Mouse (Mus musculus) adrenal gland, postnatal 4 days (tissue): Measurements from ENCODE around the gene Incenp. TPM values are rescaled to one million over a fixed set of nuclear protein-coding genes. Genes with fewer than 3 reads are reported as not detected.
"Not testable (repeated sequence)": the region's sequence is repeated elsewhere in the genome, so short reads cannot be mapped to it uniquely, and the experiment has no call there.

ENCODE experiments used
- DNase-seq, 2 experiments: peaks; one replicate each; pipeline ENCODE4 v3.0.0; 2021 to 2022; ENCODE audit warnings: low spot score in 2 of 2, mixed read lengths in 2 of 2
- total RNA-seq, 2 experiments: library from RNA; stranded (reverse); gene quantifications; 2 replicates each; pipeline ENCODE4 v1.2.3; 2021

Gene Incenp
- total RNA-seq, 2 experiments from 2014 or later, result 69.3 to 69.9 TPM

DNA sequence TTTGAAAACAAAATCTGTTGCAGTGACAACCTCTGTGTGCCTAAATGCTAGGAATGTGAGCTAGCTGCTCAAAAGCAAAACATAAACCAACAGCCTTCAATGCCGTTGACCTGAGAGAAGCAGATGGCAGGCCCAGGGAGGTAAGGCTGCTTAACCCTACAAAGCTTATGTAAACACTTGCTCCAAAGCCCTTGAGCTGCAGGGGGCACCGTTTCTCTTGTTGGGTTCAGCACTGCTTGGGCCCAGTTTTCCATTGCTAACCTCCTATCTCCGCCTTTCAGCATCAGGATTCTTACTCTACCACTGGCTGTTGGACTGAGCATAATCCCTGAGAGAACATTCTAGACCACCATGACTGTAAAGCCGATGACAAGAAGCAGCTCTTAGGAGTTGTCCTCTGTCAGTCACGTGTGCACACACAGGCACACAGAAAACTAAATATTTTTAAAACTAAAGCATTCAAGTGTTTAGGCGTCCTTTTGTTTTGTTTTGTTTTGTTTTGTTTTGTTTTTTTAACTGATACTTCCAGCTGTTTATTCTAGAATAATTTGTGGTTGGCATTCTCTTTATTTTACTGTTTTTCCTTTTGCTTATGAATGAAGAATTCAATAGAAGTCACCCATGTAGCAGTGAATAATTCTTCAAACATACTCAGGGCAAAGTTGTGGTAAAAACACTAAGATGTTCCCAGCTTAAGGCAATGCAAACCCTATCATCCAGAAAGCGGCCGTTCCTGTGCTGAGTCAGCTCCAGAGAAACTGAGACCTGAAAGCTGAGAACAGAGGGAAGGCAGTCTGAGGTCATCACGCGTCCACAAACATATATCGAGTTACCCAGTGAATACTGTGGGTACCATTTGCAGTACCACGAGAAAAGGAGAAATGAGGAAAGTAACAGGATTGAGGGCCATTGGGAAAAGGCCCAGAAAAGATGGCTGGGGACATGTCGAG lies 21.8 kb upstream of the Incenp start:
- DNase-seq, result peak in 1 of 2 experiments; percentile 46

DNA sequence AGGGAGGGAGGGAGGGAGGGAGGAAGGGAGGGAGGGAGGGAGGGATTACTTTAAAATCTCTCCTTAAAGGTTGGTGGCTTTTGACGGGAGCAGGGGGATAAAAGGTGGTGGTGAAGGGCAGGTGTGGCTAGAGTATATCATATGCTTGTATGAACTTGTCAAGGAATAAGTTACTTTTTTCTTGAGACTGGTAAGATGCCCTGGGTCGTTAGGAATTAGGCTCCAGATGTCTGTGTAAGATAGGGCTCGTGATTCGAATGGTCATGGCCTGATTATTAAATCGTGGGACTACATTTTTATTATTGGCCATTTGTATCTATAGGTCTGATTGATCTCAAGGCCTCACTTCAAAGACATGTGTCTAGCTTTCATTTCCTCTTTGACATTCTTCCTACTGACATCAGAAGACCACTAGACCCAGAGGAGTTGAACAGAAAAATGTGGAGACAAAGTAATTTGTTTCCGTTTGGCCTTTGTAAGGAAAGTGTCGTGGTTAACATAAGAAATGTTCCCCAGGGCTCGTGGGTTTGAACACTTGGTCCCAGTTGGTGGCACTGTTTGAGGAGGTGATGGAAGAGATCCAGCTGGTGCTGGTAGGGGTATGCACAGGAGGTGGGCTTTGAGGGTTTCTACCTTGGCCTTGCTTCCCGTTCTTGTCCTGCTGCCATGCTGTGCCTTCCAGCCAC lies 19.0 kb upstream of the Incenp start:
- no peak for DNase-seq

GRCm38 (mm10) chr19:9917727-9918126 lies 18.4 kb upstream of the Incenp start:
- no peak for DNase-seq

- peak; percentile 39 to 62 for DNase-seq
These were observed 16.6 kb upstream of the Incenp start for GRCm38 (mm10) chr19:9915935-9916334.

GRCm38 (mm10) chr19:9914346-9914745 lies 15.0 kb upstream of the Incenp start:
- no peak for DNase-seq

DNA sequence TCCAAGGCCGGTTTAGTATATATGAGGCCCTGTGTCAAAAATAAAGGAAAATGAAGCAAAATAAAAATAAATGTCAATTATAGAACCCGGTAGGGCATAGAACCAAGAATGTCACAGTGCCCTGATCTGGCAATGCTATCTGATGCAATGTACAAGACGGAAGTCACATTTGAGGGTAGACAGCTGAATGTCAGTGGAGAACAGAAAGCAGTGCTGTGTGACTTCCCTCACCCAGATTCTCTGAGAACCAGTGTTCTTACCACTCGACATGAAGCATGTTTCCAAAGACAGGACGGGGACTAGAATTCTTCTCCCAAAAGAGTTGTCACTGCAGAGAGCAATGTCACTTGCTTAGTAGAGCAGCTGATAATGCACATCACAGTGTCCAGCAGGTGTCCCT lies 14.4 kb upstream of the Incenp start:
- DNase-seq, result no peak

DNA sequence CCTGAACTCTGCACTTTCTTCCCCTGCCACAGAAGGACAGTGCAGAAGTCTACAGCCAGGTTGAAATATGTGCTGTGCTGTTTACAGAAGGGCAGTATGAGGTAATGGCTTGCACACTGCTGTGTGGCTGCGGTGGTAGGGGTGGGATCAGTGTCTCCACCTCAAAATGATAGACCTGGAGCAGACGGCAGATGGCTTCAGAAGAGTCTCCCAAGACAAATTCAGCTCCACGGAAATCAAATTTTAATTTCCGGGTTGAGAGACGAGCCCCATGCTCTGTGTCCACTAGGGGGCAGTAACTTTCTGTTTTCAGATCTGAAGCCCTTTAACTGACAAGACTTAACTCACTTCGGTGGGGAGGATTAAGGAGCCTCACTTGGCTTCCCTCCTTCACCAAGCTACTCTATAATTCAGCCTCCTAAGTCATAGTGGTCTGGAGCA lies 12.0 kb upstream of the Incenp start:
- DNase-seq, result no peak

DNA sequence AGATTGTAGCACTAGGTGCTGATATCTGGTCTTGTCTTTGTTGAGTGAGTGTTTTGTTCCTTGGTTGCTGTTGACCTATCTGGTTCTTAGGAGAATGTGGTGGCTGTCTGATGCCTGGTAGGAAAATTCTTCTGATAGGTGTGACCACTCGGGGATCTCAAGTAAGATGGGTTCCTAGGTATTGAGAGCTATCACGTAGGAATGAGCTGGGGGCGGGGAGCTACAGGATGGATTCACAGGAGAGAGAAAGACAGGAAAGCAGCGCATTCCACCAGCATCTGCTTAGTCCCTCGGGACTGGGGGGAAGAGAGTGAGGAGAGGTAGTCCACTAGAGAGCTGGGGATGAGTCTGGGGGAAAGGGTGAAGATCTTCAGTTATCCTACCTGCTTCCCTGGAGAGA lies 10.0 kb upstream of the Incenp start:
- DNase-seq, result no peak

GRCm38 (mm10) chr19:9900696-9901095 lies 1.3 kb upstream of the Incenp start:
- DNase-seq, result not testable (repeated sequence)

GRCm38 (mm10) chr19:9899780-9900146 lies 412 bp upstream of the Incenp start:
- no peak for DNase-seq

DNA sequence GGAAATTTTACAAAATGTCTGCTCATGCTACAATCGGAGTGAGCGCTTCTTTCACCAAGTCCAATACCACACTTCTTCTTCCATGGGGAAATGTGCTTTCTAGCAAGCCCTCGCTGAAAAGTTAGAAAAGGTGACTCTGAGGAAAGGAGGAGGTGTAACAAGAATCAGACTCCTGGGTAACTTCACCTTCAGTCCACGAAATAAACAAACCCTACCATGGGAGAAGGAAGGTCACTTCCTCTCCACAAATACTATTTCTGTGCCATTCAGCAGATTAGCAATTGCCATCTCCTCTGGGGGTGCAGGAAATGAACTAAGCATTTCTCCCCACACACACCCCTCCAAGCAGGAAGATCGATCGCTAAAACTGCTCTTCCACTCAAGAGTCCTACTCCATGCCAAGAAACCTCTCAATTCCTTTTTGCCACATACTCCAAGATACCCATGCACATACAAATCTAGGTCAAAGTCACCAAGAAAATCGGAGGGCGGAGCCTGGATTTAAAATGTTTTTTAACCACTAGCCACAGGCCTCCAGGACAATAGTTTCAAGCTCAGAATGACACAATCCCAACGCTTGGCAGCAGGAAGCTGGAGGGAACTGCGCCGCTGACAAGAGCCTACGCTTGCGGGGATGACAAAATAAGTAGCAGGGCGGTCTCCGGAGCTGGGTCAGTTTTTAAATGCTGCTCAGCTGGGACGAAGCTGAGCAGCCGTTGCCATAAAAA lies 848 bp downstream of the Incenp start:
- no peak for DNase-seq

DNA sequence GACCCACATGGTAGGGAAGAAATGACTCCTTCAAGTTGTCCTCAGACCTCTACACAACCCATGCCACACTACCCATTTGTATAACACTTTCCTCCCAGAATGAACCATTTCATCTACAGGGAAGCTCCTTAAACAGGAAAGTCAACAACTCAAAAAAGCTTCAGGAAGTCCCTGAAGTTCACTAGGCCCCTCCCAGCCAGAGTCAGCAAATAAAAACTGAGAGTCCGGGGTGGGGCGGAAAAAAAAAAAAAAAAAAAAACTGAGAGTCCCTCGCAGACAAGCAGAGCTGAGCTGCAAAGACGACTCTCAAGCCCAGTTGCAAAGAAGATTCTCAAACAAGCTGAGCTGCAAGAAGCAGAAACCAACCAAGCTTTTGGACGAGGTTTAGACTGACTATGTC lies 3.3 kb downstream of the Incenp start:
- no peak for DNase-seq

DNA sequence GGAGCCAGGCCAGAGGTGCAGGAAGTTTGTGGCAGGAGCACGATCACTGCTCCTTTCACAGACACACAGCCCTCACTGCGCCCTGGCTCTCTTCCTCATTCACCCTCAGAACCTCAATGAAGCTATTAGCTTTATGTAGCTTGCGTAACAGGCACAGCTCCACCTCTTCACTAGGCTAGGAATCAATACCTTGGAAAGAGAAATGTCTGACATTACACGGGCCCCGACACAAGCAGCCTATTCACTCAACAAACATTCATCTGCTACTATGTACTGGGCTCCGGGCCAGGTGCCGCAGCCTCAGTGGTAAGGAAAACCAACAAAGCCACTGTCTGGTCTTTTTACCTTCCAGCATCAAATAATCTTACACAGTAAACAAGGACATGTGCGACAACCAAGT lies 12.6 kb downstream of the Incenp start:
- no peak for DNase-seq

DNA sequence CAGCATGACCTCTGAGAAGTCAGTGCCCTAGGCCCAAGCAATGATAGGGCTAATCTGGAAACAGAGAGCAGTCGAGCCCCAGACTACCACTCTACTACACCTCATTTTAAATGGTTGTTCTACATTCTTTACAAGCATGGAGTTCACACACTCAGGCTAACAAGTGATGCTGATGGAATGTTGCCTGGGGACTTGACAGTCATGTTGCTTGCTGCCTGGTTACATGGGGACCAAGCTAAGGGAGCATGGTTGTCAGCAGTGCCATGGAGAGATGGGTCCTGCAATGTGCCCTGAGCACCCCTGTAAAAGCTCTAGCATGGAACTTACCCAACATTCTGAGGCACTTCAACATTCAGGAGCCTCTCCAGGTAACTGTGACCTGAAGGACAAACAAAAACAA lies 13.0 kb downstream of the Incenp start:
- no peak for DNase-seq

- DNase-seq, result no peak
These were observed 21.0 kb downstream of the Incenp start for GRCm38 (mm10) chr19:9878186-9878835.

- DNase-seq, result no peak
These were observed 33.9 kb downstream of the Incenp start for GRCm38 (mm10) chr19:9865466-9865865.

- DNase-seq, result no peak
These were observed 34.5 kb downstream of the Incenp start for GRCm38 (mm10) chr19:9864856-9865255.

DNA sequence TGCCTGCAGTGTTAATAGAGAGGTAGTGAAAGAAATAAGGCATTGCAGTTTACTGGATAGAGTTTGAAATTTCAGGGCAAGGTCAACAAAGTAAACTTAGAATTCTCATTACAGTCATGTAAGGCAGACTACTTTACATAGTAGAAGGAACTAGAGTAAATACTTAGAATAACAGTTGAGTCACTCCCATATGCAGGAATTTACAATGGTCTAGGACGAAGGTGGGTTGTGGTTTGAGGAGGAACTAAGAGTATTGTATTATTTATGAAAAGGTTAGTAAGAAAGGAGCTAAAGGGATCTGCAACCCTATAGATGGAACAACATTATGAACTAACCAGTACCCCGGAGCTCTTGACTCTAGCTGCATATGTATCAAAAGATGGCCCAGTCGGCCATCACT lies 38.5 kb downstream of the Incenp start:
- DNase-seq, result not testable (repeated sequence)

DNA sequence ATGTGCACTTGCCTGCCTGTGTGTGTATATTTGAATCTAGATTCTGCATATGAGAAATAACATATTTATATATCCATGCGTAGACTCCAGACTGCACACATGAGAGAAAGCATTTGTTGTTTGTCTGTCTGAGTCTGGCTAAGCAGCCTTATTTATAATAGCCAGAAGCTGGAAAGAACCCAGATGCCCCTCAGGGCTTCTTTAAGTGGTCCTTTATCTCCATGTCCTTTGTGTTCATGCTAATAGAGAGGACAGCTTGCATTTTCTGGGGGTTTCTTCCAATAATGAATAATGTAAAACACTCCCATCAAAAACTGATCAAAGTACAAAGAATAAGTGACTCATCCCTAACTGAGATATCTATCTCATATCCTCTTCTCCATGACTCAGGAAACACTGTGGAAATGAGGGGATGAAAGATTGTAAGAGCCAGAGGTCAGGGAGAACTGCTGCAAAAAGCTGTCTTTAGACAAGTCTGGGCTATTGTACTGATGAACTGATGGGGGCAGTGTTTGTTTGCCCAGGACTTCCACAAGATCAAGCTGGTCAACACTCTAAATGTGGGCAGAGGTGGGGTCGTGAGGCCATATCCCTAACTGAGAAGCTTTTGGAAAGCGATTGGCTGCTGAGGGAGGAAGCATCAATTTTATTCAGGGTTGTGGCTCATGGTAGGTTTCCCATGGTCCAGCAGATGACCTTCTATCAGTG lies 49.8 kb downstream of the Incenp start:
- not testable (repeated sequence) for DNase-seq

DNA sequence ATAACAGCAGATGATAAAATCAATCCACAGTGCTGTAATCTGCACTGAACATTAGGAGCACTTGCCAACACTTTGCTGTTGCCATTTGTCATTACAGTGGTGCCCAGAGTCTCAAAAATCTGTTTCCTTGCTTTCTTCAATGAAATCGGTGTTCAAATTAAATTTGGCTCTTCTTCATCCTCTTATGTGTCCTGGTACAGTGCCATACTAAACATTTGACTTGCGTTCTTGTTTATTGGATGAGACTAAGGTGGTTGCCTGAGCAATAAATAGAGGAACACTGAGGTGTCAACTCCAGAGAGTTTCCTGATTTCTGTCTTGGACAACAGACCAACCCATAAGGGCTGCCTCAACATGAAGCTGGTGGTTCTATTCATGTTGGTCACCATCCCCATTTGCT lies 52.1 kb downstream of the Incenp start, which contains the start of gene Scgb2a2:
Scgb2a2 (plus strand) TSS at position 301 of the 400 bp plus-strand sequence.
- DNase-seq, result no peak
